Mouse (Mus musculus): ENCODE measurements at regions not wholly inside any gene's neighbourhood (a gene's known extent, or its start where the extent isn't known, plus 50 kb on each side); places are given as distances from the start of the nearest gene placed in this dataset.

- DNase-seq (ENCODE audit: low spot score in 2 of 2), result no peak
- intact Hi-C loops (cut with DNase I), result no loop called here
Observed at GRCm38 (mm10) chr5:39094875-39095274, 218.3 kb upstream of the Clnk start.

GRCm38 (mm10) chr5:39076555-39077178, 200.1 kb upstream of the Clnk start:
- intact Hi-C loops (cut with DNase I), result no loop called here
- peak in 1 of 2 experiments; percentile 51 for DNase-seq (ENCODE audit: low spot score in 2 of 2)

GRCm38 (mm10) chr5:39069683-39070082, 193.1 kb upstream of the Clnk start:
- DNase-seq (ENCODE audit: low spot score in 2 of 2), result no peak
- intact Hi-C loops (cut with DNase I), result no loop called here

GRCm38 (mm10) chr5:39063061-39063460, 186.4 kb upstream of the Clnk start:
- intact Hi-C loops (cut with DNase I), result loop anchor here (1.0 to 5.0 kb wide), 4 partner anchors 11 to 264 kb away; no protein-coding TSS in a partner anchor
- peak; percentile 41 to 94 for DNase-seq (ENCODE audit: low spot score in 2 of 2)

GRCm38 (mm10) chr5:39052490-39053250, 176.1 kb upstream of the Clnk start:
- peak; percentile 62 to 92 for DNase-seq (ENCODE audit: low spot score in 2 of 2)
- intact Hi-C loops (cut with DNase I), result loop anchor here (1.0 to 5.0 kb wide), 5 partner anchors 11 to 590 kb away; no protein-coding TSS in a partner anchor

- no peak for DNase-seq (ENCODE audit: low spot score in 2 of 2)
- intact Hi-C loops (cut with DNase I), result loop anchor here (5.0 kb wide), 3 partner anchors 103 to 263 kb away; no protein-coding TSS in a partner anchor
Observed at GRCm38 (mm10) chr5:39050512-39050911, 173.9 kb upstream of the Clnk start.

- peak in 1 of 2 experiments; percentile 51 for DNase-seq (ENCODE audit: low spot score in 2 of 2)
- intact Hi-C loops (cut with DNase I), result loop anchor here (10.0 kb wide), 1 partner anchor 916 kb away; no protein-coding TSS in a partner anchor
Observed at GRCm38 (mm10) chr5:39049141-39049540, 172.5 kb upstream of the Clnk start.

- DNase-seq (ENCODE audit: low spot score in 2 of 2), result no peak
- intact Hi-C loops (cut with DNase I), result loop anchor here (10.0 kb wide), 1 partner anchor 924 kb away; no protein-coding TSS in a partner anchor
Observed at GRCm38 (mm10) chr5:39040467-39040866, 163.9 kb upstream of the Clnk start.

GRCm38 (mm10) chr5:39023241-39023640, 146.6 kb upstream of the Clnk start:
- intact Hi-C loops (cut with DNase I), result no loop called here
- DNase-seq (ENCODE audit: low spot score in 2 of 2), result peak in 1 of 2 experiments; percentile 5

- intact Hi-C loops (cut with DNase I), result no loop called here
- DNase-seq (ENCODE audit: low spot score in 2 of 2), result peak in 1 of 2 experiments; percentile 19
Observed at GRCm38 (mm10) chr5:39000643-39001042, 124.0 kb upstream of the Clnk start.

GRCm38 (mm10) chr5:38999700-39000099, 123.1 kb upstream of the Clnk start:
- DNase-seq (ENCODE audit: low spot score in 2 of 2), result no peak
- intact Hi-C loops (cut with DNase I), result no loop called here

- intact Hi-C loops (cut with DNase I), result no loop called here
- DNase-seq (ENCODE audit: low spot score in 2 of 2), result peak in 1 of 2 experiments; percentile 8
Observed at GRCm38 (mm10) chr5:38972397-38973159, 96.0 kb upstream of the Clnk start.

GRCm38 (mm10) chr5:38970497-38970896, 93.9 kb upstream of the Clnk start:
- no peak for DNase-seq (ENCODE audit: low spot score in 2 of 2)
- intact Hi-C loops (cut with DNase I), result no loop called here

GRCm38 (mm10) chr5:38967010-38967409, 90.4 kb upstream of the Clnk start:
- DNase-seq (ENCODE audit: low spot score in 2 of 2), result no peak
- intact Hi-C loops (cut with DNase I), result no loop called here

GRCm38 (mm10) chr5:38964445-38964844, 87.8 kb upstream of the Clnk start:
- intact Hi-C loops (cut with DNase I), result no loop called here
- no peak for DNase-seq (ENCODE audit: low spot score in 2 of 2)

GRCm38 (mm10) chr5:38950520-38951288, 74.1 kb upstream of the Clnk start:
- intact Hi-C loops (cut with DNase I), result no loop called here

GRCm38 (mm10) chr5:38945903-38946686, 69.5 kb upstream of the Clnk start:
- peak; percentile 22 to 80 for DNase-seq (ENCODE audit: low spot score in 2 of 2)

More at GRCm38 (mm10) chr5:38950520-38951288, 74.1 kb upstream of the Clnk start:
- no peak for DNase-seq (ENCODE audit: low spot score in 2 of 2)

GRCm38 (mm10) chr5:38932382-38933079, 55.9 kb upstream of the Clnk start:
- DNase-seq (ENCODE audit: low spot score in 2 of 2), result no peak
- intact Hi-C loops (cut with DNase I), result no loop called here

More at GRCm38 (mm10) chr5:38945903-38946686, 69.5 kb upstream of the Clnk start:
- intact Hi-C loops (cut with DNase I), result loop anchor here (5.0 kb wide), 2 partner anchors 106 to 159 kb away; no protein-coding TSS in a partner anchor

All from left cerebral cortex, postnatal 25 days (tissue).